ENCODE assay signal across 13 mouse cellular contexts in genomic region chr1:84899156-84899555, GRCm38 (mm10). TPM values are rescaled to one million over a fixed set of nuclear protein-coding genes. Genes with fewer than 3 reads are reported as not detected.
"Had no signal": no experiment of that assay in that cellular context is flagged by ENCODE, and none has a peak within 500 bp of the region (broad histone marks: within the 10 kb centered on the region; RNA-seq: fewer than 3 reads in every experiment).

No protein-coding gene starts in this region.

- DNase-seq: lung, adult 18-20 months; lung, embryonic 14.5 days; lung, postnatal 10 days; lung, postnatal 4 days; midbrain, embryonic 14.5 days; right cerebral cortex, postnatal 25 days; right cerebral cortex, postnatal 4 days; thymus, adult 2 months; thymus, postnatal 25 days; thymus, postnatal 4 days had no signal

RNA-seq across cellular contexts. Expression of gene Slc16a14, which starts 35.8 kb away (rescaled TPM):
- total RNA-seq: megakaryocyte-erythroid progenitor cell, adult 5-6 weeks had no signal
- polyA plus RNA-seq: liver, embryonic 14.5 days; lung, embryonic 14.5 days had no signal

RNA-seq across cellular contexts. Expression of gene Fbxo36, which starts 59.5 kb away (rescaled TPM):
- total RNA-seq: neutrophil, adult 5-6 weeks had no signal
